Mouse (Mus musculus): ENCODE results near the gene Snx30.

- TF ChIP-seq JUND (IDR thresholded peaks at IDR 0.05; ENCODE audit: low read depth, low read length), result no peak
- TF ChIP-seq GATA1 (IDR thresholded peaks at IDR 0.05; ENCODE audit: low read depth, low read length), result no peak
- no peak for TF ChIP-seq HCFC1 (IDR thresholded peaks at IDR 0.05; ENCODE audit: low read depth, low read length)
- no peak for TF ChIP-seq POLR2A (IDR thresholded peaks at IDR 0.05; ENCODE audit: control insufficient read depth in 1 of 2, insufficient read depth in 1 of 2, low read depth in 1 of 2, low read length in 2 of 2, poor library complexity in 1 of 2)
- TF ChIP-seq CTCF (IDR thresholded peaks at IDR 0.05 in 2 of 3, conservative IDR thresholded peaks at IDR 0.05 in 1 of 3; ENCODE audit: control insufficient read depth in 1 of 3, insufficient read depth in 1 of 3, low read depth in 2 of 3, low read length in 3 of 3, poor library complexity in 1 of 3, severe bottlenecking in 1 of 3), result no peak
- TF ChIP-seq ETS1 (IDR thresholded peaks at IDR 0.05; ENCODE audit: low read depth, low read length), result no peak
- no peak for TF ChIP-seq ZNF384 (IDR thresholded peaks at IDR 0.05; ENCODE audit: low read depth, low read length)
- no peak for TF ChIP-seq MAFK (IDR thresholded peaks at IDR 0.05; ENCODE audit: borderline replicate concordance, low read depth, low read length)
- TF ChIP-seq NELFE (IDR thresholded peaks at IDR 0.05; ENCODE audit: low read depth, low read length), result no peak
These were observed 41.8 kb downstream of the Snx30 start for GRCm38 (mm10) chr4:59847447-59847846.

Measured in MEL (cell line).